Mouse (Mus musculus): ENCODE measurements around the gene Actn4. TPM values are rescaled to one million over a fixed set of nuclear protein-coding genes. Genes with fewer than 3 reads are reported as not detected.

Actn4 gene
- polyA plus RNA-seq, 1 experiment from 2014 or later: 319 TPM

- peak overlapping the region; percentile 94 for H3K27ac ChIP-seq
- no peak overlapping the region for H3K4me3 ChIP-seq
- peaks cover 22% of the 10 kb centered on the region; the same call in 1 of the 2 replicates for H3K36me3 ChIP-seq
- peaks cover 94% of the 10 kb centered on the region for H3K4me1 ChIP-seq
- no peaks in the 10 kb centered on the region for H3K27me3 ChIP-seq (ENCODE audit: insufficient read depth, poor library complexity, severe bottlenecking)
- WGBS: 49% methylated on average over 4 of the region's 4 CpGs
- H3K9me3 ChIP-seq: no peaks in the 10 kb centered on the region
- no peak for DNase-seq (ENCODE audit: low spot score)
Observed at GRCm38 (mm10) chr7:28941129-28941528, 21.0 kb downstream of the Actn4 start.

GRCm38 (mm10) chr7:28939418-28940183 is 22.5 kb downstream of the Actn4 start:
- Histone ChIP-seq H3K27ac (peak overlapping the region; percentile 94), H3K36me3 (peaks cover 30% of the 10 kb centered on the region; the same call in 1 of the 2 replicates), H3K4me3 (no peak overlapping the region; the same call in 1 of the 2 replicates), H3K4me1 (peaks cover 95% of the 10 kb centered on the region), H3K9me3 (no peaks in the 10 kb centered on the region), H3K27me3 (ENCODE audit: insufficient read depth, poor library complexity, severe bottlenecking) (no peaks in the 10 kb centered on the region)
- WGBS: 52% methylated on average over 7 of the region's 7 CpGs
- DNase-seq (ENCODE audit: low spot score): no peak

- no peaks in the 10 kb centered on the region for H3K27me3 ChIP-seq (ENCODE audit: insufficient read depth, poor library complexity, severe bottlenecking)
- no peaks in the 10 kb centered on the region for H3K9me3 ChIP-seq
- peaks cover 94% of the 10 kb centered on the region for H3K4me1 ChIP-seq
- no peak overlapping the region; the same call in 1 of the 2 replicates for H3K4me3 ChIP-seq
- 70% methylated on average over 4 of the region's 4 CpGs for WGBS
- H3K27ac ChIP-seq: peak overlapping the region; percentile 94
- peaks cover 38% of the 10 kb centered on the region for H3K36me3 ChIP-seq
- DNase-seq (ENCODE audit: low spot score): no peak
Observed at GRCm38 (mm10) chr7:28938654-28939053, 23.5 kb downstream of the Actn4 start.

GRCm38 (mm10) chr7:28936787-28937186 is 25.4 kb downstream of the Actn4 start:
- peaks cover 91% of the 10 kb centered on the region for H3K4me1 ChIP-seq
- WGBS: 63% methylated on average over 4 of the region's 4 CpGs
- no peak for DNase-seq (ENCODE audit: low spot score)
- no peak overlapping the region for H3K4me3 ChIP-seq
- peaks cover 27% of the 10 kb centered on the region for H3K36me3 ChIP-seq
- no peaks in the 10 kb centered on the region for H3K9me3 ChIP-seq
- peak overlapping the region; percentile 94 for H3K27ac ChIP-seq
- no peaks in the 10 kb centered on the region for H3K27me3 ChIP-seq (ENCODE audit: insufficient read depth, poor library complexity, severe bottlenecking)

- Histone ChIP-seq H3K27ac (peak overlapping the region; percentile 31; the same call in 1 of the 2 replicates), H3K36me3 (peaks cover 22% of the 10 kb centered on the region), H3K9me3 (no peaks in the 10 kb centered on the region)
Observed at GRCm38 (mm10) chr7:28933825-28934224, 28.3 kb downstream of the Actn4 start.

GRCm38 (mm10) chr7:28932421-28933041 is 29.6 kb downstream of the Actn4 start:
- Histone ChIP-seq H3K9me3 (no peaks in the 10 kb centered on the region), H3K27ac (peak overlapping the region; percentile 72), H3K36me3 (peaks cover 23% of the 10 kb centered on the region), H3K4me3 (no peak overlapping the region), H3K4me1 (peaks cover 81% of the 10 kb centered on the region), H3K27me3 (ENCODE audit: insufficient read depth, poor library complexity, severe bottlenecking) (no peaks in the 10 kb centered on the region)
- DNase-seq (ENCODE audit: low spot score): no peak
- 57% methylated on average over 6 of the region's 6 CpGs for WGBS

More at GRCm38 (mm10) chr7:28933825-28934224, 28.3 kb downstream of the Actn4 start:
- H3K27me3 ChIP-seq (ENCODE audit: insufficient read depth, poor library complexity, severe bottlenecking): no peaks in the 10 kb centered on the region
- H3K4me1 ChIP-seq: peaks cover 91% of the 10 kb centered on the region
- DNase-seq (ENCODE audit: low spot score): no peak
- no peak overlapping the region for H3K4me3 ChIP-seq
- 83% methylated on average over 2 of the region's 2 CpGs for WGBS

GRCm38 (mm10) chr7:28931695-28932039 is 30.5 kb downstream of the Actn4 start:
- H3K9me3 ChIP-seq: no peaks in the 10 kb centered on the region
- peaks cover 75% of the 10 kb centered on the region for H3K4me1 ChIP-seq
- no peak for DNase-seq (ENCODE audit: low spot score)
- H3K4me3 ChIP-seq: no peak overlapping the region
- WGBS: 76% methylated on average over 4 of the region's 4 CpGs
- peaks cover 22% of the 10 kb centered on the region for H3K36me3 ChIP-seq
- H3K27ac ChIP-seq: peak overlapping the region; percentile 72
- H3K27me3 ChIP-seq (ENCODE audit: insufficient read depth, poor library complexity, severe bottlenecking): no peaks in the 10 kb centered on the region

- no peak for DNase-seq (ENCODE audit: low spot score)
- Histone ChIP-seq H3K4me3 (no peak overlapping the region), H3K9me3 (no peaks in the 10 kb centered on the region), H3K27ac (peak overlapping the region; percentile 72), H3K36me3 (peaks cover 22% of the 10 kb centered on the region), H3K4me1 (peaks cover 75% of the 10 kb centered on the region), H3K27me3 (ENCODE audit: insufficient read depth, poor library complexity, severe bottlenecking) (no peaks in the 10 kb centered on the region)
- 88% methylated on average over 7 of the region's 7 CpGs for WGBS
Observed at GRCm38 (mm10) chr7:28931032-28931694, 31.0 kb downstream of the Actn4 start.

- Histone ChIP-seq H3K9me3 (no peaks in the 10 kb centered on the region), H3K27me3 (ENCODE audit: insufficient read depth, poor library complexity, severe bottlenecking) (no peaks in the 10 kb centered on the region), H3K4me3 (no peak overlapping the region), H3K4me1 (peaks cover 75% of the 10 kb centered on the region), H3K27ac (peak overlapping the region; percentile 72), H3K36me3 (peaks cover 19% of the 10 kb centered on the region)
- 61% methylated on average over 5 of the region's 5 CpGs for WGBS
- no peak for DNase-seq (ENCODE audit: low spot score)
Observed at GRCm38 (mm10) chr7:28930320-28931031, 31.7 kb downstream of the Actn4 start.

- no peaks in the 10 kb centered on the region for H3K9me3 ChIP-seq
- H3K27me3 ChIP-seq (ENCODE audit: insufficient read depth, poor library complexity, severe bottlenecking): no peaks in the 10 kb centered on the region
- H3K36me3 ChIP-seq: peaks cover 12% of the 10 kb centered on the region
- H3K27ac ChIP-seq: peak overlapping the region; percentile 72; the same call in 1 of the 2 replicates
- peaks cover 75% of the 10 kb centered on the region for H3K4me1 ChIP-seq
- no peak for DNase-seq (ENCODE audit: low spot score)
- WGBS: 63% methylated on average over 3 of the region's 3 CpGs
- H3K4me3 ChIP-seq: no peak overlapping the region
Observed at GRCm38 (mm10) chr7:28929381-28929780, 32.8 kb downstream of the Actn4 start.

GRCm38 (mm10) chr7:28926172-28926571 is 36.0 kb downstream of the Actn4 start:
- Histone ChIP-seq H3K27me3 (ENCODE audit: insufficient read depth, poor library complexity, severe bottlenecking) (no peaks in the 10 kb centered on the region), H3K27ac (peak overlapping the region; percentile 88), H3K4me1 (peaks cover 82% of the 10 kb centered on the region), H3K36me3 (peaks cover 6% of the 10 kb centered on the region), H3K4me3 (no peak overlapping the region), H3K9me3 (no peaks in the 10 kb centered on the region)
- 40% methylated on average over 2 of the region's 2 CpGs for WGBS
- DNase-seq (ENCODE audit: low spot score): no peak

GRCm38 (mm10) chr7:28925317-28925716 is 36.8 kb downstream of the Actn4 start:
- no peaks in the 10 kb centered on the region for H3K9me3 ChIP-seq
- peaks cover 8% of the 10 kb centered on the region for H3K36me3 ChIP-seq
- peaks cover 82% of the 10 kb centered on the region for H3K4me1 ChIP-seq
- H3K27me3 ChIP-seq (ENCODE audit: insufficient read depth, poor library complexity, severe bottlenecking): no peaks in the 10 kb centered on the region
- WGBS: 21% methylated on average over 9 of the region's 9 CpGs
- peak overlapping the region; percentile 88 for H3K27ac ChIP-seq
- DNase-seq (ENCODE audit: low spot score): peak; percentile 95
- 0 out of 2 replicates have a peak overlapping the region, but pooled peaks have one; percentile 25 for H3K4me3 ChIP-seq
